Mouse (Mus musculus): ENCODE results near the gene Exph5. TPM values are rescaled to one million over a fixed set of nuclear protein-coding genes. Genes with fewer than 3 reads are reported as not detected.
A peak's percentile ranks its signal among the peaks of the same experiment; 100 is the strongest.

The Exph5 gene
- polyA plus RNA-seq, 1 experiment from 2014 or later = 0.50 TPM

GRCm38 (mm10) chr9:53301801-53302311 is 386 bp downstream of the Exph5 start:
- Histone ChIP-seq H3K9ac (replicated peaks; ENCODE audit: low read depth, low read length) (0 out of 2 replicates have a peak overlapping the region, but pooled peaks have one; percentile 2), H3K27ac (ENCODE audit: low read depth, low read length) (no peak overlapping the region), H3K36me3 (ENCODE audit: control insufficient read depth, insufficient read depth, low read length) (no peaks in the 10 kb centered on the region), H3K4me1 (ENCODE audit: control insufficient read depth, insufficient read depth, low read length) (0 out of 2 replicates have a peak, but pooled peaks cover 6% of the 10 kb centered on the region), H3K4me3 (ENCODE audit: low read depth, low read length) (peak overlapping the region; percentile 26), H3K9me3 (ENCODE audit: control insufficient read depth, low read length) (no peaks in the 10 kb centered on the region), H3K4me2 (ENCODE audit: low read depth, low read length) (peak overlapping the region; percentile 55), H3K27me3 (ENCODE audit: control insufficient read depth, insufficient read depth, low read length) (no peaks in the 10 kb centered on the region)
- ATAC-seq (ENCODE audit: low read depth) = no peak
- 4% methylated on average over 19 of the region's 19 CpGs for WGBS

GRCm38 (mm10) chr9:53302415-53302814 is 945 bp downstream of the Exph5 start:
- Histone ChIP-seq H3K4me1 (ENCODE audit: control insufficient read depth, insufficient read depth, low read length) (0 out of 2 replicates have a peak, but pooled peaks cover 6% of the 10 kb centered on the region), H3K4me3 (ENCODE audit: low read depth, low read length) (no peak overlapping the region)

GRCm38 (mm10) chr9:53307904-53308303 is 6.4 kb downstream of the Exph5 start:
- H3K9ac ChIP-seq (replicated peaks; ENCODE audit: low read depth, low read length) = no peak overlapping the region
- H3K36me3 ChIP-seq (ENCODE audit: control insufficient read depth, insufficient read depth, low read length) = no peaks in the 10 kb centered on the region
- H3K9me3 ChIP-seq (ENCODE audit: control insufficient read depth, low read length) = no peaks in the 10 kb centered on the region
- H3K27ac ChIP-seq (ENCODE audit: low read depth, low read length) = no peak overlapping the region
- no peaks in the 10 kb centered on the region for H3K27me3 ChIP-seq (ENCODE audit: control insufficient read depth, insufficient read depth, low read length)
- no peak for ATAC-seq (ENCODE audit: low read depth)
- H3K4me3 ChIP-seq (ENCODE audit: low read depth, low read length) = no peak overlapping the region
- 77% methylated on average over 7 of the region's 7 CpGs for WGBS
- no peaks in the 10 kb centered on the region for H3K4me1 ChIP-seq (ENCODE audit: control insufficient read depth, insufficient read depth, low read length)
- no peak overlapping the region for H3K4me2 ChIP-seq (ENCODE audit: low read depth, low read length)

More at GRCm38 (mm10) chr9:53302415-53302814, 945 bp downstream of the Exph5 start:
- no peaks in the 10 kb centered on the region for H3K9me3 ChIP-seq (ENCODE audit: control insufficient read depth, low read length)
- WGBS = 66% methylated on average over 5 of the region's 5 CpGs
- no peak overlapping the region for H3K27ac ChIP-seq (ENCODE audit: low read depth, low read length)
- no peaks in the 10 kb centered on the region for H3K36me3 ChIP-seq (ENCODE audit: control insufficient read depth, insufficient read depth, low read length)
- H3K4me2 ChIP-seq (ENCODE audit: low read depth, low read length) = no peak overlapping the region
- no peak overlapping the region for H3K9ac ChIP-seq (replicated peaks; ENCODE audit: low read depth, low read length)
- no peaks in the 10 kb centered on the region for H3K27me3 ChIP-seq (ENCODE audit: control insufficient read depth, insufficient read depth, low read length)
- no peak for ATAC-seq (ENCODE audit: low read depth)

- ATAC-seq (ENCODE audit: low read depth) = no peak
- no peak overlapping the region for H3K27ac ChIP-seq (ENCODE audit: low read depth, low read length)
- no peak overlapping the region for H3K4me2 ChIP-seq (ENCODE audit: low read depth, low read length)
- no peaks in the 10 kb centered on the region for H3K4me1 ChIP-seq (ENCODE audit: control insufficient read depth, insufficient read depth, low read length)
- no peak overlapping the region for H3K9ac ChIP-seq (replicated peaks; ENCODE audit: low read depth, low read length)
- H3K4me3 ChIP-seq (ENCODE audit: low read depth, low read length) = no peak overlapping the region
- H3K36me3 ChIP-seq (ENCODE audit: control insufficient read depth, insufficient read depth, low read length) = no peaks in the 10 kb centered on the region
- 92% methylated on average over 1 of the region's 1 CpGs for WGBS
- no peaks in the 10 kb centered on the region for H3K27me3 ChIP-seq (ENCODE audit: control insufficient read depth, insufficient read depth, low read length)
- H3K9me3 ChIP-seq (ENCODE audit: control insufficient read depth, low read length) = no peaks in the 10 kb centered on the region
These were observed 11.5 kb downstream of the Exph5 start for GRCm38 (mm10) chr9:53312981-53313380.

GRCm38 (mm10) chr9:53320894-53321650 is 19.6 kb downstream of the Exph5 start:
- whole genome bisulfite sequencing = 56% methylated on average over 10 of the region's 10 CpGs
- Histone ChIP-seq H3K4me3 (ENCODE audit: low read depth, low read length) (no peak overlapping the region), H3K27me3 (ENCODE audit: control insufficient read depth, insufficient read depth, low read length) (no peaks in the 10 kb centered on the region), H3K9me3 (ENCODE audit: control insufficient read depth, low read length) (no peaks in the 10 kb centered on the region), H3K9ac (replicated peaks; ENCODE audit: low read depth, low read length) (no peak overlapping the region), H3K4me2 (ENCODE audit: low read depth, low read length) (no peak overlapping the region), H3K27ac (ENCODE audit: low read depth, low read length) (no peak overlapping the region), H3K36me3 (ENCODE audit: control insufficient read depth, insufficient read depth, low read length) (no peaks in the 10 kb centered on the region), H3K4me1 (ENCODE audit: control insufficient read depth, insufficient read depth, low read length) (no peaks in the 10 kb centered on the region)
- no peak for ATAC-seq (ENCODE audit: low read depth)

GRCm38 (mm10) chr9:53321683-53322082 is 20.2 kb downstream of the Exph5 start:
- no peak for ATAC-seq (ENCODE audit: low read depth)
- no peaks in the 10 kb centered on the region for H3K36me3 ChIP-seq (ENCODE audit: control insufficient read depth, insufficient read depth, low read length)

GRCm38 (mm10) chr9:53323419-53324251 is 22.2 kb downstream of the Exph5 start:
- no peak for ATAC-seq (ENCODE audit: low read depth)
- WGBS = 81% methylated on average over 10 of the region's 10 CpGs
- Histone ChIP-seq H3K9me3 (ENCODE audit: control insufficient read depth, low read length) (no peaks in the 10 kb centered on the region), H3K4me2 (ENCODE audit: low read depth, low read length) (no peak overlapping the region), H3K9ac (replicated peaks; ENCODE audit: low read depth, low read length) (no peak overlapping the region), H3K27me3 (ENCODE audit: control insufficient read depth, insufficient read depth, low read length) (no peaks in the 10 kb centered on the region), H3K4me3 (ENCODE audit: low read depth, low read length) (no peak overlapping the region), H3K4me1 (ENCODE audit: control insufficient read depth, insufficient read depth, low read length) (no peaks in the 10 kb centered on the region), H3K36me3 (ENCODE audit: control insufficient read depth, insufficient read depth, low read length) (no peaks in the 10 kb centered on the region), H3K27ac (ENCODE audit: low read depth, low read length) (no peak overlapping the region)

More at GRCm38 (mm10) chr9:53321683-53322082, 20.2 kb downstream of the Exph5 start:
- H3K9me3 ChIP-seq (ENCODE audit: control insufficient read depth, low read length) = no peaks in the 10 kb centered on the region
- no peaks in the 10 kb centered on the region for H3K4me1 ChIP-seq (ENCODE audit: control insufficient read depth, insufficient read depth, low read length)
- WGBS = 89% methylated on average over 8 of the region's 8 CpGs
- H3K27me3 ChIP-seq (ENCODE audit: control insufficient read depth, insufficient read depth, low read length) = no peaks in the 10 kb centered on the region
- H3K4me3 ChIP-seq (ENCODE audit: low read depth, low read length) = no peak overlapping the region
- H3K9ac ChIP-seq (replicated peaks; ENCODE audit: low read depth, low read length) = no peak overlapping the region
- no peak overlapping the region for H3K4me2 ChIP-seq (ENCODE audit: low read depth, low read length)
- no peak overlapping the region for H3K27ac ChIP-seq (ENCODE audit: low read depth, low read length)

- H3K4me3 ChIP-seq (ENCODE audit: low read depth, low read length) = no peak overlapping the region
- WGBS = 72% methylated on average over 4 of the region's 4 CpGs
- no peak overlapping the region for H3K9ac ChIP-seq (replicated peaks; ENCODE audit: low read depth, low read length)
- H3K4me1 ChIP-seq (ENCODE audit: control insufficient read depth, insufficient read depth, low read length) = no peaks in the 10 kb centered on the region
- no peaks in the 10 kb centered on the region for H3K36me3 ChIP-seq (ENCODE audit: control insufficient read depth, insufficient read depth, low read length)
- H3K27me3 ChIP-seq (ENCODE audit: control insufficient read depth, insufficient read depth, low read length) = no peaks in the 10 kb centered on the region
- no peak for ATAC-seq (ENCODE audit: low read depth)
- H3K27ac ChIP-seq (ENCODE audit: low read depth, low read length) = no peak overlapping the region
- no peaks in the 10 kb centered on the region for H3K9me3 ChIP-seq (ENCODE audit: control insufficient read depth, low read length)
- H3K4me2 ChIP-seq (ENCODE audit: low read depth, low read length) = no peak overlapping the region
These were observed 24.1 kb downstream of the Exph5 start for GRCm38 (mm10) chr9:53325363-53326090.
